Mouse (Mus musculus) hindbrain, embryonic 14.5 days (tissue): Measurements from ENCODE around the gene Epha7. TPM values are rescaled to one million over a fixed set of nuclear protein-coding genes. Genes with fewer than 3 reads are reported as not detected.

Experiments
- ATAC-seq: fragments of 200-750 bp; cut with Nextera tagmentation; 2 replicates; pipeline ENCODE4 v1.8.0; 2017; ENCODE audit warnings: moderate number of reproducible peaks, mild to moderate bottlenecking, moderate TSS enrichment, moderate library complexity; ENCODE audit not compliant: low FRiP score
- DNase-seq: peaks from one replicate; pipeline ENCODE4 v3.0.0-alpha.2; 2015; ENCODE audit warnings: low spot score
- H3K27ac ChIP-seq: fragments of 300-500 bp; sonication (generic); 2 replicates; pipeline ENCODE4 v1.5.1; 2014; ENCODE audit warnings: mild to moderate bottlenecking, moderate library complexity
- H3K27me3 ChIP-seq: fragments of 300-500 bp; sonication (generic); 2 replicates; pipeline ENCODE4 v1.6.1; 2014; ENCODE audit warnings: mild to moderate bottlenecking, low read length, mixed read lengths; ENCODE audit not compliant: control insufficient read depth, insufficient read depth
- H3K36me3 ChIP-seq: fragments of 300-500 bp; sonication (generic); replicated peaks from 2 replicates; pipeline ENCODE4 v1.6.1; 2014; ENCODE audit not compliant: control insufficient read depth, insufficient read depth
- H3K4me1 ChIP-seq: fragments of 300-500 bp; sonication (generic); replicated peaks from 2 replicates; pipeline ENCODE4 v1.6.1; 2014; ENCODE audit warnings: antibody characterized with exemption, low read length, mixed read lengths; ENCODE audit not compliant: control insufficient read depth, insufficient read depth
- H3K4me2 ChIP-seq: fragments of 300-500 bp; sonication (generic); replicated peaks from 2 replicates; pipeline ENCODE4 v1.6.1; 2014; ENCODE audit warnings: mild to moderate bottlenecking, moderate library complexity
- H3K4me3 ChIP-seq: fragments of 300-500 bp; sonication (generic); replicated peaks from 2 replicates; pipeline ENCODE4 v1.5.1; 2014; ENCODE audit warnings: mild to moderate bottlenecking, low read length
- H3K9ac ChIP-seq: fragments of 300-500 bp; sonication (generic); 2 replicates; pipeline ENCODE4 v1.6.1; 2014
- H3K9me3 ChIP-seq: fragments of 300-500 bp; sonication (generic); 2 replicates; pipeline ENCODE4 v1.6.1; 2016; ENCODE audit warnings: low read length; ENCODE audit not compliant: control insufficient read depth
- WGBS: fragments of 180-500 bp; shearing (Covaris S2); extraction: QIAGEN DNeasy Blood & Tissue Kit; methylation state at CpG from one replicate; pipeline ENCODE4 v1.1.7; 2014; 5-methylcytosine and 5-hydroxymethylcytosine counted together
- polyA plus RNA-seq: library from polyadenylated mRNA; unstranded; fragments of >200 nt; fragmentation: Nextera tagmentation; extraction: Ambion mirVana; gene quantifications from 2 replicates; pipeline ENCODE4 v1.2.1, GENCODE M21; 2014

Gene Epha7
- polyA plus RNA-seq, 1 experiment from 2014 or later: 74.6 TPM

GRCm38 (mm10) chr4:28967584-28968315 is 154.8 kb downstream of the Epha7 start:
- no peak for DNase-seq

GRCm38 (mm10) chr4:28998462-28999286 is 185.7 kb downstream of the Epha7 start:
- DNase-seq (no peak), ATAC-seq (no peak)
- no peak overlapping the region for H3K4me3 ChIP-seq
- no peaks in the 10 kb centered on the region for H3K9me3 ChIP-seq
- no peaks in the 10 kb centered on the region for H3K27me3 ChIP-seq
- no peaks in the 10 kb centered on the region for H3K36me3 ChIP-seq
- H3K4me2 ChIP-seq: no peak overlapping the region
- H3K9ac ChIP-seq: no peak overlapping the region
- no peak overlapping the region for H3K27ac ChIP-seq
- WGBS: 62% methylated on average over 3 of the region's 3 CpGs
- H3K4me1 ChIP-seq: no peaks in the 10 kb centered on the region

More at GRCm38 (mm10) chr4:28967584-28968315, 154.8 kb downstream of the Epha7 start:
- WGBS: 39% methylated on average over 3 of the region's 3 CpGs
- Histone ChIP-seq H3K4me1 (no peaks in the 10 kb centered on the region), H3K27ac (no peak overlapping the region), H3K4me2 (no peak overlapping the region), H3K9ac (no peak overlapping the region), H3K4me3 (no peak overlapping the region), H3K27me3 (no peaks in the 10 kb centered on the region), H3K36me3 (peaks cover 12% of the 10 kb centered on the region), H3K9me3 (no peaks in the 10 kb centered on the region)
- no peak for ATAC-seq

GRCm38 (mm10) chr4:28999287-28999595 is 186.3 kb downstream of the Epha7 start:
- no peaks in the 10 kb centered on the region for H3K27me3 ChIP-seq
- H3K27ac ChIP-seq: no peak overlapping the region
- no peak overlapping the region for H3K9ac ChIP-seq
- no peak overlapping the region for H3K4me3 ChIP-seq
- H3K9me3 ChIP-seq: no peaks in the 10 kb centered on the region
- ATAC-seq (no peak), DNase-seq (no peak)
- WGBS: 81% methylated on average over 2 of the region's 2 CpGs
- H3K4me1 ChIP-seq: no peaks in the 10 kb centered on the region
- no peak overlapping the region for H3K4me2 ChIP-seq
- H3K36me3 ChIP-seq: no peaks in the 10 kb centered on the region

GRCm38 (mm10) chr4:29010333-29010732 is 197.4 kb downstream of the Epha7 start:
- no peak overlapping the region for H3K9ac ChIP-seq
- no peaks in the 10 kb centered on the region for H3K36me3 ChIP-seq
- no peak overlapping the region for H3K4me3 ChIP-seq
- no peaks in the 10 kb centered on the region for H3K9me3 ChIP-seq
- H3K4me1 ChIP-seq: no peaks in the 10 kb centered on the region
- H3K27ac ChIP-seq: no peak overlapping the region
- no peak for DNase-seq
- ATAC-seq: no peak
- no peaks in the 10 kb centered on the region for H3K27me3 ChIP-seq
- 97% methylated on average over 3 of the region's 3 CpGs for WGBS
- no peak overlapping the region for H3K4me2 ChIP-seq
